Mouse (Mus musculus) stomach, embryonic 15.5 days (tissue): Measurements from ENCODE around the gene Mbd3. TPM values are rescaled to one million over a fixed set of nuclear protein-coding genes. Genes with fewer than 3 reads are reported as not detected.

Source experiments
- ATAC-seq: fragments of 200-750 bp; cut with Nextera tagmentation; 2 replicates; pipeline ENCODE4 v1.8.0; 2017; ENCODE audit warnings: low read depth, moderate number of reproducible peaks, moderate TSS enrichment; ENCODE audit not compliant: insufficient read depth, low FRiP score
- H3K27ac ChIP-seq: fragments of 300-500 bp; sonication (generic); 2 replicates; pipeline ENCODE4 v1.5.1; 2015; ENCODE audit warnings: mild to moderate bottlenecking, inconsistent platforms
- H3K27me3 ChIP-seq: fragments of 300-500 bp; sonication (generic); replicated peaks from 2 replicates; pipeline ENCODE4 v1.6.1; 2015; ENCODE audit warnings: inconsistent platforms
- H3K36me3 ChIP-seq: fragments of 300-500 bp; sonication (generic); 2 replicates; pipeline ENCODE4 v1.6.1; 2015; ENCODE audit warnings: inconsistent platforms
- H3K4me1 ChIP-seq: fragments of 300-500 bp; sonication (generic); 2 replicates; pipeline ENCODE4 v1.6.1; 2015; ENCODE audit warnings: inconsistent platforms
- H3K4me2 ChIP-seq: fragments of 300-500 bp; sonication (generic); 2 replicates; pipeline ENCODE4 v1.6.1; 2015; ENCODE audit warnings: mild to moderate bottlenecking, inconsistent platforms
- H3K4me3 ChIP-seq: fragments of 300-500 bp; sonication (generic); replicated peaks from 2 replicates; pipeline ENCODE4 v1.5.1; 2015; ENCODE audit warnings: inconsistent platforms
- H3K9ac ChIP-seq: fragments of 300-500 bp; sonication (generic); 2 replicates; pipeline ENCODE4 v1.6.1; 2015; ENCODE audit warnings: inconsistent platforms
- H3K9me3 ChIP-seq: fragments of 300-500 bp; sonication (generic); 2 replicates; pipeline ENCODE4 v1.6.1; 2016; ENCODE audit warnings: inconsistent platforms
- WGBS: fragments of 180-500 bp; shearing (Covaris S2); methylation state at CpG from one replicate; pipeline ENCODE4 v1.1.7; 2015; 5-methylcytosine and 5-hydroxymethylcytosine counted together
- polyA plus RNA-seq: library from polyadenylated mRNA; unstranded; fragments of >200 nt; fragmentation: Nextera tagmentation; extraction: Ambion mirVana; gene quantifications from 2 replicates; pipeline ENCODE4 v1.2.1, GENCODE M21; 2015

Gene Mbd3
- polyA plus RNA-seq: 204 and 216 TPM in 2 replicates

- peak; percentile 97 for ATAC-seq
- under 1% methylated on average over 80 of the region's 82 CpGs for WGBS
- Histone ChIP-seq H3K27me3 (no peaks in the 10 kb centered on the region), H3K36me3 (peaks cover 37% of the 10 kb centered on the region), H3K9ac (peak within 1 kb of the TSS; percentile 97), H3K4me2 (peak within 1 kb of the TSS; percentile 90), H3K27ac (peak within 1 kb of the TSS; percentile 100), H3K4me3 (peak within 1 kb of the TSS; percentile 81), H3K9me3 (0 out of 2 replicates have a peak, but pooled peaks cover 2% of the 10 kb centered on the region), H3K4me1 (peaks cover 21% of the 10 kb centered on the region)
Measured at GRCm38 (mm10) chr10:80399191-80399972, at the start of gene Mbd3. TSS of gene Mbd3 (minus strand) at chr10:80399550.

GRCm38 (mm10) chr10:80445898-80446601 lies 46.7 kb upstream of the Mbd3 start:
- Histone ChIP-seq H3K4me2 (peak overlapping the region; percentile 22), H3K9me3 (no peaks in the 10 kb centered on the region), H3K4me1 (peaks cover 9% of the 10 kb centered on the region), H3K4me3 (no peak overlapping the region), H3K9ac (no peak overlapping the region), H3K27ac (no peak overlapping the region), H3K36me3 (no peaks in the 10 kb centered on the region), H3K27me3 (peaks cover 8% of the 10 kb centered on the region)
- WGBS: 8% methylated on average over 26 of the region's 26 CpGs
- ATAC-seq: peak; percentile 75

- Histone ChIP-seq H3K4me2 (no peak overlapping the region), H3K27me3 (peaks cover 8% of the 10 kb centered on the region), H3K9ac (no peak overlapping the region), H3K36me3 (no peaks in the 10 kb centered on the region), H3K4me3 (no peak overlapping the region), H3K9me3 (no peaks in the 10 kb centered on the region), H3K4me1 (peaks cover 9% of the 10 kb centered on the region), H3K27ac (no peak overlapping the region)
- 67% methylated on average over 1 of the region's 1 CpGs for WGBS
- no peak for ATAC-seq
Measured at GRCm38 (mm10) chr10:80445052-80445451, 45.7 kb upstream of the Mbd3 start.

GRCm38 (mm10) chr10:80444339-80445045 lies 45.1 kb upstream of the Mbd3 start:
- H3K36me3 ChIP-seq: no peaks in the 10 kb centered on the region
- H3K9ac ChIP-seq: no peak overlapping the region
- H3K27me3 ChIP-seq: peaks cover 8% of the 10 kb centered on the region
- no peak overlapping the region for H3K4me3 ChIP-seq
- no peaks in the 10 kb centered on the region for H3K9me3 ChIP-seq
- H3K4me2 ChIP-seq: no peak overlapping the region
- WGBS: 36% methylated on average over 5 of the region's 5 CpGs
- no peak overlapping the region for H3K27ac ChIP-seq
- H3K4me1 ChIP-seq: peaks cover 9% of the 10 kb centered on the region
- peak; percentile 32; the same call in 1 of the 2 replicates for ATAC-seq

GRCm38 (mm10) chr10:80443575-80444278 lies 44.4 kb upstream of the Mbd3 start:
- Histone ChIP-seq H3K4me2 (no peak overlapping the region), H3K4me1 (peaks cover 9% of the 10 kb centered on the region), H3K27me3 (peaks cover 8% of the 10 kb centered on the region), H3K4me3 (no peak overlapping the region), H3K9me3 (no peaks in the 10 kb centered on the region), H3K9ac (no peak overlapping the region), H3K36me3 (no peaks in the 10 kb centered on the region), H3K27ac (no peak overlapping the region)
- ATAC-seq: no peak
- 70% methylated on average over 8 of the region's 8 CpGs for WGBS

- Histone ChIP-seq H3K4me1 (peaks cover 9% of the 10 kb centered on the region), H3K4me2 (no peak overlapping the region), H3K36me3 (no peaks in the 10 kb centered on the region), H3K27ac (no peak overlapping the region), H3K27me3 (peaks cover 3% of the 10 kb centered on the region; the same call in 1 of the 2 replicates), H3K4me3 (no peak overlapping the region), H3K9ac (no peak overlapping the region), H3K9me3 (no peaks in the 10 kb centered on the region)
- ATAC-seq: no peak
- WGBS: 63% methylated on average over 2 of the region's 2 CpGs
Measured at GRCm38 (mm10) chr10:80442989-80443388, 43.6 kb upstream of the Mbd3 start.

GRCm38 (mm10) chr10:80441598-80441997 lies 42.2 kb upstream of the Mbd3 start:
- 59% methylated on average over 8 of the region's 8 CpGs for WGBS
- Histone ChIP-seq H3K27ac (no peak overlapping the region), H3K4me2 (no peak overlapping the region), H3K9me3 (no peaks in the 10 kb centered on the region), H3K4me3 (no peak overlapping the region), H3K27me3 (no peaks in the 10 kb centered on the region), H3K4me1 (peaks cover 9% of the 10 kb centered on the region), H3K36me3 (no peaks in the 10 kb centered on the region), H3K9ac (no peak overlapping the region)
- no peak for ATAC-seq

GRCm38 (mm10) chr10:80440031-80440430 lies 40.7 kb upstream of the Mbd3 start:
- ATAC-seq: no peak
- no peak overlapping the region for H3K27ac ChIP-seq
- peaks cover 20% of the 10 kb centered on the region for H3K4me1 ChIP-seq
- H3K9ac ChIP-seq: no peak overlapping the region
- H3K9me3 ChIP-seq: no peaks in the 10 kb centered on the region
- H3K36me3 ChIP-seq: no peaks in the 10 kb centered on the region
- H3K27me3 ChIP-seq: no peaks in the 10 kb centered on the region
- H3K4me3 ChIP-seq: no peak overlapping the region
- H3K4me2 ChIP-seq: no peak overlapping the region

- ATAC-seq: no peak
- Histone ChIP-seq H3K4me2 (no peak overlapping the region), H3K9me3 (no peaks in the 10 kb centered on the region), H3K27ac (no peak overlapping the region), H3K36me3 (no peaks in the 10 kb centered on the region), H3K9ac (no peak overlapping the region), H3K27me3 (no peaks in the 10 kb centered on the region), H3K4me1 (peaks cover 16% of the 10 kb centered on the region), H3K4me3 (no peak overlapping the region)
- 49% methylated on average over 4 of the region's 4 CpGs for WGBS
Measured at GRCm38 (mm10) chr10:80437973-80438372, 38.6 kb upstream of the Mbd3 start.

- H3K4me3 ChIP-seq: no peak overlapping the region
- no peaks in the 10 kb centered on the region for H3K36me3 ChIP-seq
- ATAC-seq: no peak
- peak overlapping the region; percentile 3 for H3K4me2 ChIP-seq
- no peaks in the 10 kb centered on the region for H3K9me3 ChIP-seq
- no peak overlapping the region for H3K9ac ChIP-seq
- no peaks in the 10 kb centered on the region for H3K27me3 ChIP-seq
- peak overlapping the region; percentile 93 for H3K27ac ChIP-seq
- H3K4me1 ChIP-seq: peaks cover 25% of the 10 kb centered on the region
- 13% methylated on average over 9 of the region's 9 CpGs for WGBS
Measured at GRCm38 (mm10) chr10:80436276-80436675, 36.9 kb upstream of the Mbd3 start.

GRCm38 (mm10) chr10:80435764-80436163 lies 36.4 kb upstream of the Mbd3 start:
- 34% methylated on average over 7 of the region's 7 CpGs for WGBS
- no peak overlapping the region for H3K9ac ChIP-seq
- H3K4me2 ChIP-seq: peak overlapping the region; percentile 3
- ATAC-seq: peak; percentile 34
- H3K27ac ChIP-seq: peak overlapping the region; percentile 93
- H3K4me3 ChIP-seq: no peak overlapping the region
- no peaks in the 10 kb centered on the region for H3K27me3 ChIP-seq
- no peaks in the 10 kb centered on the region for H3K9me3 ChIP-seq
- H3K36me3 ChIP-seq: no peaks in the 10 kb centered on the region
- H3K4me1 ChIP-seq: peaks cover 30% of the 10 kb centered on the region
